Mouse (Mus musculus): ENCODE measurements around the gene Hebp2.

Gene Hebp2

DNA sequence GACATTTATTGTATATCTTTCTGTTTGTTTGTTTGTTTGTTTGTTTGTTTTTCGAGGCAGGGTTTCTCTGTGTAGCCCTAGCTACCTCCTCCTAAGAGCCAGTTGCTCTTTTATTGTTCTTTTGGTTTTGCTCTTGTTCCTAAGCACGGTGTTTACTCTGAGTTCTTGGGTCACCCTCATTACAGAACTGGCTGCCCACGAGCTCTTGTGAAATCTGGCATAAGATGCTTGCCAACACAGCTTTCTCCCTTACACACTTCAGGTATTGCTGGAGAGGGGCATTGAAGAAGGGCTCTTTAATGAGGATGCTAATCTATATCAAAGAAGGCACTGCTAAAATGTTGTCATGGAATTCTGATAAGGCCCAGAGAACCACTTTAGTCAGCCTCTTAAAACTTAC is 35.2 kb downstream of the Hebp2 start:
- no peak for DNase-seq (ENCODE audit: low spot score in 2 of 2)

DNA sequence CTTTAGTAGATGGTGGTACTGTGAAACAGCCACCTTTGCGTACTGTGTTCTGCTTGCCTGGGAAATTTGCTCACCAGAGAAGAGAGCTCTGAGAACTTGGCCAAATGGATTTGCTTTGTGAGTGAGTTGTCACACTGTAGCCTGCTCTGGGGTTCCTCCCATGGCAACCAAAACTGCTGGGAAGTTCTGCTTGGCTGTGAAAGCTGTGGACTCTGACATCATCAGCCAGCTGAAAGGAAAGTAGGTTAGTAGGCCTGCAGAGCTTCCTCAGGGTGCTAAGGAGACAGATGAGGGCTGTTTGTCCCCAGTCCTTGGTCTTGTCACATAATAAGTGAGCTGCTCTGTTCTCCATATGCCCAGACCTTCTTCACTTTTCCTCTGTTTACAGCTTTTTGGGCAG is 37.3 kb downstream of the Hebp2 start:
- peak; percentile 60 to 76 for DNase-seq (ENCODE audit: low spot score in 2 of 2)

DNA sequence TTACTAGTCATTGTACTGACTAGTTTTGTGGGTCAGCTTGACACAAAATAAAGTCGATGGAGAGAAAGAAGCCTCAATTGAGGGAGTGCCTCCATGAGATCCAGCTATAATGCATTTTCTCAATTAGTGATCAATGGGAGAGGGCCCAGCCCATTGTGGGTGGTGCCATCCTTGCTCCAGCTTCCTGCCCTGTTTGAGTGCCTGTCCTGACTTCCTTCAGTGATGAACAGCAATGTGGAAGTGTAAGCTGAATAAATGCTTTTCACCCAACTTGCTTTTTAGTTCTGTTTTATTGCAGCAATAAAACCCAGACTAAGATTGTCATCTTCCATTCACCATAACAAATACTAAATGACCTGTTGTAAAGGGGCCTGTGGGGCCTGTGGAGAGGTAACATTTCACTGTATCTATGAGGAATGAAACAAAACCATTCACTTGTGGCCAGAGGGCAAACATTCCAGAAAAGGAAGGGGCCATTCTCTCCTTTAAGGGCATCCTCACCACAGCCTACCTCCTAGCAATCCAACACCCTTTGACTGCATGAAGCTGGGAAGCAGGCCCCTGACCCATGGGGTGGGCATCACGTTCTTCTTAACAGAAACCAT is 37.9 kb downstream of the Hebp2 start:
- no peak for DNase-seq (ENCODE audit: low spot score in 2 of 2)

DNA sequence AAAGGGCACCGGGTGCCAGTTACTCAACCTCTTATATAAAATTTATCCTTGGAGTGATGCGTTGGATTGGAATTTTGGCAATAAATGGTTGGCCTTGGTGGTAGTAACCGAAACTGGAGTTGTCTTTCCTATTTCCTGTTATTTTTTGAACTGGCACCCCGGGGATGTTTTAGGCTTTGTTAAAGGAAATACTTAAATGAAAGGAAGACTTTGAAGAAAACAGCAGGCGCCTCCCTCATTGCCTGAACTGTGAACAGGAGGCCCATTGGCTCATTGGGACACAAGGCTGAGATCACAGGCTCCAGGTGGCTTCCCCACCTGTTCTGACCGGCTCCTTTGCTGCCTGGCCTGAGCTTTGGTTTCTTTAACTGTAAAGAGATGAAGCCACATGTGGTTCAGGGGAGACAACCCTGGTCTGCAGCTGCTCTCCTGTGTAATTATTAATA is 39.4 kb downstream of the Hebp2 start:
- no peak for DNase-seq (ENCODE audit: low spot score in 2 of 2)

DNA sequence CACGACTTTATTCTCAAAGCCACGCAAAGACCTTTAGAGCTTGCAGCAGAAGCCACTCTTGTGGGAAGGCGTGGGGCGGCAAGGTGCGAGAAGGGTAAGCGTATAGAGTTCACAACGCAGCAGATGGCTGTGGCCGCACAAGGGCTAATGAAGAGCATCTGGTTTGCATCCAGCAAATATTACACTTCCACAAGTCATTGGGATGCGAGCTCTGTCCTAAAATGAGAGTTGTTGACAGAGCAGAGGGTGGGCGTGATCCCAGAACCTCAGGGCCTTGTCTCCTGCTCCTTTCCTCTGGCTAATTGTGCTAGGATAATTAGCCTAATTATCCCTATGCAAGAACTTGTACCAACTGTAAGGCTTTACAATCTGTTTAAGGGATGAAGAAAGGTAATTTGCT is 40.2 kb downstream of the Hebp2 start:
- no peak for DNase-seq (ENCODE audit: low spot score in 2 of 2)

DNA sequence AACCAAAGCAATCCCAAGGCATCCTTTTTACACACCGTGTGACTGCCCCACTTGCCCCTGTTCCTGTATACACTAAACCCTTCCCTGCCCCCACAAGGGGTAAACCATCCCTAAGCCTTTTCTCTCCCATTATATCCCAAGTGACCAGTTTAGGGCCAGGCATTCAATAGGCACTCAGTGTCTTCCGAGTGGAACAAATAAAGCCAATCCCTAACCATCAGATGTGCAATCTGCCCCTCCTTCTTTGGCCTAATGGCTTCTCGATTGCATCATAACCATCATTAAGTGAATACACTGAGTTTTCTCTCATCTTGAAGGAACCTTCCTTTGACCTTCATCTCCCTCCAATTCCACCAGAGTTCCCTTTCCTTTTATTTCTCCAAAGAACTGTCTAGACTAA is 43.9 kb downstream of the Hebp2 start:
- DNase-seq (ENCODE audit: low spot score in 2 of 2): no peak

DNA sequence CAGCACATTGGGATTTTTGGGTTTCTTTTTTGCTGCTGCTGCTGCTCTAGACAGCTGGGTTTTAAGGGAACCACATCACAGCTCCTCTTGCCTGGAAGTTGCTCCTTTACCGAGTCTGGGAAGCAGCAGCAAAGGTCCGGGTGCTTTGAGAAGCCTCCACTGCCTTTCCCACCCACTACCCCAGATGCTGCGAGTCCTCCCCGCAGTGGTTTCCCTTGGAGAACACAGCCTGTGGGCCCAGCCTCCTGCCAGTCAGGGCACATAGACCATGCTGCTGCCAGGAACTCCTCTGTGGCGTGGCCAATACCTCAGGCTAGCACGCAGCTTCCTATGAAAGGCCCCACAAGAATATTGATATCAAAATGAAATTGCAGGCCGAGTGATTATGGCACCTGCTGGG is 48.8 kb downstream of the Hebp2 start:
- DNase-seq (ENCODE audit: low spot score in 2 of 2): no peak

DNA sequence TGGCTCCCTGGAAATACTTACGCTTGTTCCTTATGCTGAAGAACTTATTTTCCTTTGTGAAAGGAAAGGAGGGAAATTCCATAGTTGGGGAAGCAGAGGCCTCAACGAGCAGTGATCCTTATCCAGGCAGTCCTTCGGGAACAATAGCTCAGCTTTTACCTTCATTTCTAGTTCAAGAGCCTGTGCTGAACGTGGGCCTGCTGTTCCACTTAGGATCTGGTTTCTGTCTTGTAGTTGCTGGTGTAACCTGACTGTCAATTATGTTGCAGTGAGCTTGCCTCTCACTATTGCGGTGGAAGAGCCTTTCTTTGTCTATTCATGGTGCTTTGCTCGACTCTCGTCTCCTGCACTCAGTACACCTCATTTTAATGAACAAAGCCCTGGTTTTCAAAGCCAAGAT is 51.6 kb downstream of the Hebp2 start:
- DNase-seq (ENCODE audit: low spot score in 2 of 2): no peak

DNA sequence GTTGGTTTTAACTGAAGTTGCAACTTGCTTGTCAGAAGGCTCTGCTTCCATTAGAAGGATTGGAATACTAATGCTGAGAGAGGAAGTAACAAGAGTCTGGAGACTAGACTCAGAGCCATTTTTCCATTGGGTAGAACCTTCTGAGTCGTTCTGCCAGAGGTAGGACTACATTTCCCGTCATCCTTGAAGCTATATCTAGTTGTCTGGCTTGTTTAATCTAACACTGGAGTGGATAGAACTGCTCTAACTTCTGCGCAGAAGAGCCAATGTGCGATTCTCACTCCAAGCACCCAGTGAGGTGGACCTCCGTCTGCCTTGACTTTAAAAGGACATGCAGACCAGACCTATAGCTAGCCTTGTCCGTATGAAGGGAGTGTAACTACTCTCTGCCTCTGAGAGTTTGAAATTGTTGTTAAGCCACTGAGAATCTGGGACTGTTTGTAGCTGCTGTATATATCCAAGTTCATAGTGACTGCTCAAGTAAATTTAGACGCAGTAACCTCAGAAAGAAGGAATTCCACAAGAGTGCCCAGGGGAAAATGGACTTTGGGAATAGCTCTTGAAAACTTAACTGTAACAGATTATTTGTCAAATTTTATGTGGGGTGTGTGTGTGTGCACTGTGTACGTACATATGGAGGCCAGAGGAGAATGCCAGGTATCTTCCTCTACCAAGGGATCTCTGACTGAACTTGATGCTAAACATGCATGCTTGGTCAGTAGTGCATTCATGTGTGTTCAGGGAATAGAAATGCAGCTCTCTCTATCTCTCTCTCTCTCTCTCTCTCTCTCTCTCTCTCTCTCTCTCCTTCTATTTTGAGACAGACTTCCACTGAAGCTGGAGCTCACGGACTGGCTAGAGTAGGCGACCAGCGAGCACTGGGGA is 52.6 kb downstream of the Hebp2 start:
- DNase-seq (ENCODE audit: low spot score in 2 of 2): no peak

DNA sequence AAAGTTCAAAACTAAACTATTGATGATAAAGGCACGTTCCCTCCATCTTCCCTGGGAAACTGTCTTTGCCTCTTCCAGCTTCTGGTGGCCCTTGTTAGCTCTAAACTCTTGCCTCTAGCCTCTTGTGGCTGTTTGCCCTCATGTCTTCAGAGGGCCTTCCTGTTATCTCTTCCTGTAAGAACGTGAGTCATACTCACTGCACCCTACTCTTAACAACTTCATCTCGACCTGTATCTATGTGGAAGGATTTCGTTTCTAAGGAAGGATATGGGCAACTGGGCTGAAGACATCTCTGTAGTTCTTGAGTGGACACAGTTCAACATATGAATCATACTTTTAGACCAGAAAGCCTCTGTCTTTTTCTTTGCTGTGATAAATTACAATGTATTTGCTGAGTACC is 53.9 kb downstream of the Hebp2 start:
- no peak for DNase-seq (ENCODE audit: low spot score in 2 of 2)

DNA sequence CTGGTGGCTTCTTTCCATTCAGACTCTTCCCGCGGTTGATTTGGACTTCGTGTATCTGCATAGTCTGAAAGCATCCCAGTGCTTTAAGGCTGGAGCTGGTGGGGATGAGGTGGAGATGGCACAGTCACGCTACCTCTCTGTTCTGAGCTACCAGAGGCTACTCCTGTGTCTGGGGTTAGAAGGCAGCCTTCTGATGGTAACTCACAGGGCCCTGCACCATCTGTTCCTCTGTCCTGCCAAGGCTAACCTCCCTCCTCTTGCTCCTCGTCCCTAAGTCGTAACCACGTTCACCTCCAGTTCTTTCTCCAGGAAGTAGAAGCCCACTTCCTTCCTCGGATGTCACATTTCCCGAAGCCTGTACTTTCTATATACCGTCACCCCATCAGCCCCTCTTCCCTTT is 55.9 kb downstream of the Hebp2 start:
- no peak for DNase-seq (ENCODE audit: low spot score in 2 of 2)
